Mouse (Mus musculus) frontal cortex, postnatal 25 days (tissue): ENCODE data around the gene Ptrh2.
"Not testable (repeated sequence)": the region's sequence is repeated elsewhere in the genome, so short reads cannot be mapped to it uniquely, and the experiment has no call there.

Experiments used
- DNase-seq, 2 experiments: peaks; one replicate each; pipeline ENCODE4 v3.0.0; 2022; ENCODE audit warnings: low spot score in 2 of 2

Gene Ptrh2

DNA sequence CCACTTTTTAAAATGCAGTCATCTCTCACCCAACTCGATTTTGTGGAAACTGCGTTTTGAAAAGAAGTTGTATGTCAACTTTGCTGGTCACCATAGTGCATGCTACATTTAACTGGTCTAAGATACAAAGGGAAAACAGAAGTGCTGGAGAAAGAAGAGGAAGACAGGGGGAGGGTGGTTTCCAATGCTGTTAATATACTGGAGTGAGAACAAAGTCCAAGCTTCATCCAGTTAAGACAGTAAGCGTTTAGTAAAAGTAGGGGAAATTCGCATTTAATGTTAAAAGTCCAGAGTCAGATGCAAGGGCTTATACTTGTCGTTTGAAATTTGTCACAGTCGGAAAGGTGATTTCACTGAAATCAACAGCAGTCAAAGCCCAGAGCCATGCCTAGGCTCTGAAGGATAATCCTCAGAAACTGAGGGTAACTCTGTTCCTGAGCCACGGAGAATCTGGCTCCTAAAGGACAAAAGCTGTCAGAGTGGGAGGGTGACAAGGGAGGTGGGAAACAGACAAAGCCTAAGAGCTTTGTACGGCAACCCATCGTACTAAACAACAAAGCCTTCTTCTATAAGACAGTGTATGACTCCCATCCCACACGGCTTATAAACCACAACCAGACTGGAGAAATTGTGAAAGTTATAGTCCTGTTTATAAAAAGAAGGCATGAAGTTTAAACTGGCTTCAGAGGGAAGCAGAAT is 50.6 kb downstream of the Ptrh2 start:
- DNase-seq = no peak

DNA sequence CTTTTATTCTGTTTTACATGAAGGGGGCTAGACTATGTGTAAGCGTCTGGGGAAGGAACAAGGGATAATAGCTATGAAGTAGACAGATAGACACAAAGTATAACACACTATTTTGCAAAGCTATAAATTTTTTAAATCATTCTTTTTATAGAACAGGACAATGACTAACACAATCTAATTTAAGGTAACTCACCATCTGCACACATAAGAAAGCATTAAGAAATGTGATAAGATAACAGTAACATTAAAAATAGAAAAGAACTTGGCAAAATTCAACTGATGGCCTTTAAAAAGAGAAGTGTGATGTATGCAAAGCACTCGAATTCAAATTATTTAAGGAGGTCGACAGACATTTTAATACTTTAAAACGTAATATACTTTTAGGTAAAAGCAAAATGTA is 51.2 kb downstream of the Ptrh2 start:
- no peak for DNase-seq

DNA sequence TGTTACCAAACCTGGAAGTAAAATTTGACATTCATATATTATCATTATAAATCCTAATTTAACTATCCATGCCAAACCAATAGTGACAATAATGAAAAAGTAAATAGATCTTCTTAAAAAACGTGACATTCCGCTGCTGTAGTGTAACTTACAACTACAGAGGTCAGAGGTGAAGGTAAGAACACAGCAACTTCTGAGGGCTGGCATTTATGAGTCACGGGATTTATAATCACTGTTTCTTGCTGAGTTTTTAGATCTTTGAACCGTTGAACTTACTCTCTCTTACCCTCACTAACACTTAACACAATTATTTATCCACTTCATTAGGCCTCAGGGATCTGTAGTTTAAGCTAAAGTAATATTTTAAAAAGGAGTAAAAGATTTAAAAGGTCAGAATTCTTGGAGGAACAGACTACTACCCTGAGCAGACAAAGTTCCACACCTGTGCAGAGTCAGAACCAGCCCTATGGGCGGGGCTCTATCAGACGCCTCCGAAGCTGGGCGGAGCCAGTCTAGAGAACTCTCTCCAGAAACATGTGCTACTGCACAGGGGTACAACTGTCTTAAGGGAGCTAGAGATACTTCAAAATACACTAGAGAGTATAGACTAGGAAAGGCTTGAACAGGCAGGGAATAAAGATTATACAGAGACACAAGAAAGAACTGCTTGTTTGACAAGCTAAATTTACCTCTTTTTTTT is 53.7 kb downstream of the Ptrh2 start:
- no peak for DNase-seq

DNA sequence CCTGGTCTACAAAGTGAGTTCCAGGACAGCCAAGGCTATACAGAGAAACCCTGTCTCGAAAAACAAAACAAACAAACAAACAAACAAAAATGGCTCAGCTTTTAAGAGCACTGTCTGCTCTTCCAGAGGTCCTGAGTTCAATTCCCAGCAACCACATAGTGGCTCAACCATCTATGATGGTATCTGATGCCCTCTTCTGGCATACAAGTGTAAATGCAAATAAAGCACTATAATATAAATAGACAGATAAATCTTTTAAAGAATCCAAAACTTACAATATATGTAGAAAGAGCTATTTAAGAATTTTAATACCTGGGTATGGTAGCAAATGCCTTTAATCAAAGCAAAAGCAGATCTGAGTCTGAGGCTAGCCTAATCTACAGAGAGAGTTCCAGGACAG is 54.5 kb downstream of the Ptrh2 start:
- DNase-seq = not testable (repeated sequence)

DNA sequence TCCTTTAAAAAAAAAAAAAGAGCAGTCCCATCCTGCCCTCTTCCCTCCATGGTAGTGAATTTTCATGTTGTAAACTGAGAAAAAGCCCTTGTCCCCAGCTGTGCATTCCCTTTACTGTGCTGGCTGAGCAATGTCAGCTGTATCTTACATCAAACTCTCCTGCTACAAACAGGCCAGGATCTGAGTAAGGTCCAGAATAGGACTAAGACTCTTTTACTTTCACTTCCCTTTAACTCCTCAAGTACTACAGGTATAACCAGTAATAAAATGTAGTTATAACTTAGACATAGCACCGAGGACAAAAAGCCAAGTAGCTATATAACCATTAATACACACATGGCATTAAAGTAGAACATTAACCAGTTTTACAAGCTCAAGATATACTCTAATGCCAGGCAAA is 55.2 kb downstream of the Ptrh2 start:
- no peak for DNase-seq

DNA sequence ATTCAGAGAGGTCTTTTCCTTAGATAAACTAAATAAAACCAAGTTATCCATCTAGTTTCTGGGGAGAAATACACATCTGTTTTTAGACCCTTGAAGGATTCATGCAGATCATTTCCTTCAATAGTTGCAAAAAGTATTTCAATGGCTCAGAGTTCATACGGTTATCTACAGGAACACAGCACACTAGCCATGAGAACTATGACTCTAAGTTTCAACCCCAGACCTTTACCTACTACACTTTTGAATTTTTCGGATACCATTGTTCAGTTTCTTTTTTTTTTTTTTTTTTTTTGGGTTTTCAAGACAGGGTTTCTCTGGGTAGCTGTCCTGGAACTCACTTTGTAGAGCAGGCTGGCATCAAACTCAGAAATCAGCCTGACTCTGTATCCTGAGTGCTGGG is 55.7 kb downstream of the Ptrh2 start:
- no peak for DNase-seq

DNA sequence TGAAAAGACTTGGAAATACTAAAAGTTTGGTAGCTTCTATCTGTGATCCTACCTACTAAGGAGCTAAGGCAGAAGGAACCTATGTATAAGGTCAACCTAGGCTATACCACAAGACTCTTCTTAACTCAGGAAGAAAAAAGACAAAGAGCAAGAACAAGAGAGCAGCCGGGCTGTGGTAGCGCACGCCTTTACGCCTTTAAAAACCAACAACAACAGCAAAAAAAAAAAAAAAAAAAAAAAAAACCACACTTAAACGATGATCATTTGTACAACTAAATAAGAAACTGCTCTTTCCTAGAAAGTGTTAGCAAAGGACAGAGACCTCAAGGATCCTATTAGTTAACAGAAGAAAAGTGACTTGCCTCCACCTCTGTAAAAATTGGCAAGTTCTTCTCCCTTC is 57.7 kb downstream of the Ptrh2 start:
- no peak for DNase-seq
